Mouse (Mus musculus) 416B (cell line): ENCODE data around the gene Osgin1.
A peak's percentile ranks its signal among the peaks of the same experiment; 100 is the strongest.

Source experiments
- DNase-seq: peaks from one replicate; pipeline ENCODE4 v3.0.0; 2011; ENCODE audit warnings: low read depth

The Osgin1 gene

DNA sequence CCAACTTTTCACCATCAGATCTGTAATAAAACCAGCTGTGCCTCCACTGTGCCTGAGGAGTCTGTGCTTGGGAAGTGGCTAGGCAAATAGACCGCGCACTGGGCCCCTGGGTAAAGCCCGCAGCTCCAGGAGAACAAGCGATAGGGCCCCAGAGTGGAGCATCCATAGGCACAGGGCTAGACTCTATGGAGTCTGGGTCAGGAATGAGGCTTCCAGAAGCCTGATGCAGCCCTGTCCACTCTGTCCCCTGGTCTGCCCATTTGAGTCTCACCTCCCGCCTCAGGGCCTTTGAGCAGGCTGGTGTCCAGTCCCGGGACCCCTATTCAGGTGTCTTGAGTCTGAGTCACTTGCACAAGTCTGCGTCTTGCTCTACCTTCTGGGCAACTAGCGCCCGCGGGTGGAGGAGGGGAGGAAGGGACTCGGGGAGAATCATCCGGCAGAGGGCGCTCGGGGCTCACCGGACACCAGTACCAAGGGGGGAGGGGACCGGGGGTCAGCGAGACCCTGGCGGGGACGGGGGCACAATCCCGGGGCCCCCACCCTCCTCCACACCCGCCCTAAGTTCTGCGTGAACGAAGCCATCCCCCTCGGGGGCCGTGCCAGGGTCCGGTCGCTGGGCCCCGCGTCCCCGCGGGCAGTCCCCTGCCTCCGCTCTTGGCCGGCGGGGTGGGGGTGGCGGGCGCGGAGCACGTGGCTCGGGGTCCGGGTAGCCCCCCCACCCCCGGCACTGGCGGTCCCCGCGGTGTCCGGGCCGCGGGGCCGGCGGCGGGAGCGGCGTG, 12.5 kb downstream of the Osgin1 start, which contains the start of gene Necab2:
Necab2 (plus strand) TSS at position 509 of the 779 bp plus-strand sequence.
- no peak for DNase-seq

- no peak for DNase-seq
These were observed 13.3 kb downstream of the Osgin1 start for GRCm38 (mm10) chr8:119446990-119447780.

DNA sequence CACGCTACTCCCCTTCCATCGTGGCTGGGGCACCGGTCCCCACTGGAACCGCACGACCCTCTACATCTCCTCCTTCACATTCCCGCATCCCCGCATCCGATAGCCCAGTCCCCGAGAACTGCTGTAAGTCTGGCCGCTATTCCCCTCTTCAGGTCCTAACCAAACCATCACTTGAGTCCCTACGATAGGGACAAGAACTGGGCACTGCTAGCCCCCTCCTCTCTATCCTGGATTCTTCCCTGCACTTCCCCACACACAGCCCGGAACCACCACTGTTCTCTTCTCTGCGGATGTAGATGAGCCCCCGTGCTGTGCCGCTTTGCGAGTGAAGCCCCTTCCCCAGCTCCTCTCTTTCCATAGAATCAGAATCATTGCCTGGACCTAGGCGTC, 13.9 kb downstream of the Osgin1 start:
- no peak for DNase-seq

GRCm38 (mm10) chr8:119449627-119450026, 15.7 kb downstream of the Osgin1 start:
- DNase-seq: no peak

GRCm38 (mm10) chr8:119451131-119451530, 17.2 kb downstream of the Osgin1 start:
- peak; percentile 5 for DNase-seq

DNA sequence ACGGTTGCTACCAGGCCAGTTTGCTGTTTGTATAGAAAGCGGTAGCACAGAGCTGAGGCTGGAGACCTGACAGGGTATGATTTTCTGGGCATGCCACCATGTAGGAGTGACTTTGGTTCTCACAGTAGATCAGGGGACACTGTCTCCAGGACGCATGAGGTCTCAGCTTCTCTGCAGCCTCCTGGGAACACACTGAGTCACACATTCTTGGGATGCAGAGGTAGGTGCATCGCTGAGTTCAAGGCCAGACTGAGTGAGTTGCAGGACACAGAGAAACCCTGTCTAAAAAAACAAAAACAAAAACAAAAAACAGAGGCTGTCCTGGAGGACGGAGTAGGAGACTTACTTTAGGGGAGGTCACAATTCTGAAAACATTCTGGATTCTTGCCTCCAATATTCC, 19.0 kb downstream of the Osgin1 start:
- DNase-seq: no peak

DNA sequence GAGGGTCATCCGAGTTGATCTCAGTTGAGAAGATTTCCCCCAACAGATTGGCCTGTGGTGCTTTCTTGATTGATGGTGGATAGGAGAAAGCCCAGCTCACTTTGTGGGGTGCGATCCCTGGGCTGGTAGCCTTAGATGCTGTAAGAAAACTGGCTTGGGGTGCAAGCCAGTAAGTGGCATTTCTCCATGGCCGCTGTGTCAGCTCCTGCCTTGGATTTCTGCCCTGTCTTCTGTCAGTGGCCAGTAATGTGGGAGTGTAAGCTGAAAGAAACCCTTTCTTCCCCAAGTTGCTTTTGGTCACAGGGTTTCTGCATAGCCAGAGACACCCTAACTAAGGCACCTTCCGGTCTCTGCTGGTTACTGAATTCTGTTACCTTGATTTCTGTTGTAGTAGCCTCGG, 22.1 kb downstream of the Osgin1 start:
- DNase-seq: no peak

GRCm38 (mm10) chr8:119459724-119460123, 25.8 kb downstream of the Osgin1 start:
- no peak for DNase-seq

DNA sequence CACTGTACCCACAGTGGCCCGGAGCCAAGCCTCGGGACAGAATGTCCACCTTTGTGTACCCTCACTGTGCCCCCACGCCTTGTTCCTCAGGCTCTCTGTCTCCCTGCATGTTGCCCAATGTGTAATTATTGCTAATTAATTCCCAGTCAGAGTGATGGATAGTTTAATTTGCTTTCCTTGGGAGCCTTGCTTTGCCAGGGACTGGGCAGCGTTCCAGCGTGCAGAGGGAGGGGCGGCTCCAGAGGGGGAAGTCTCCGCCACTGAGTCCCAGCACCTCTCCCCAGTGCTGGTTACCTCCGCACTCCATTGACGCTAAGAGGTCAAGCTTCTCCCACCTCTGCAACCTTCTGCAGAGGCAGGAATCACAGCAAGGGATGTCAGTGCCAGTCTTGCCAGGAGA, 27.4 kb downstream of the Osgin1 start:
- DNase-seq: no peak

DNA sequence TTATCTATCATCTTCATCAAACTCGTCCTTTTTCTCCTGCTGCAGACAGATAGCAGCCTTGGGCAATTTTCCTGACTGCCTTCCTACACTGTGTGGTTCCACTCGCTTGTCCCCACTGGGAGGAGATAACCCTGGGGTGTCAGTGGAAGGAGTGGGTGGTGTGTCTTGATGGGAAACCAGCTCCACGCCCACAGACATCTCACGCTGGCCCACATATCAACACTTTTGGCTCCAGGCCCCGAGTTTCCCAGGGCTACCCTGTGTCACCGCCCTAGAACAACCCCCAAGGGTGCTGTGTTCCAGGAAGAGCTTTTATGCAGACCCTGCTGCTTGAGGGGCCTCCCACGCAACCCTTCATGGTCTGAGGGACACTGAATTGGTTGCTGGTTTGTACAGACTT, 29.8 kb downstream of the Osgin1 start:
- no peak for DNase-seq

DNA sequence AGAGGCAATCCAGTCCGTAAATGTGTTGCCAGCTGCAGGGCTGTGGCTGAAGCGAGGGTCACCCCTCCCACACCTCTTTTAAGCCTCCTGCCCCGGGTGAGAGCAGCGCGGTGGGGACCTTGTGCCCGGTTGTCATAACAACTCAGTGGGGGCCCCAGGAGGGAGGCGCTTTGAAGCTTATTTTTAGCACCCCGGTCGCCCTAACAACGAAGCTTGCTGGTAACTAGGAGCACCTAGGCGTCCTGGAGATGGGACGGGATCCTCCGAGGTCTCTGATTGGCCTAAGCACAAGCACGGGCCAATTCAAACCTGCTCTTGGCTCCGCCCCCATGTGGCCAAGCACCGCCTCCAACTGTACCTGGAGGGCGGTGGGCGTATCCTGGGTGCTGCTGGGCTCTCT, 32.2 kb downstream of the Osgin1 start:
- no peak for DNase-seq

DNA sequence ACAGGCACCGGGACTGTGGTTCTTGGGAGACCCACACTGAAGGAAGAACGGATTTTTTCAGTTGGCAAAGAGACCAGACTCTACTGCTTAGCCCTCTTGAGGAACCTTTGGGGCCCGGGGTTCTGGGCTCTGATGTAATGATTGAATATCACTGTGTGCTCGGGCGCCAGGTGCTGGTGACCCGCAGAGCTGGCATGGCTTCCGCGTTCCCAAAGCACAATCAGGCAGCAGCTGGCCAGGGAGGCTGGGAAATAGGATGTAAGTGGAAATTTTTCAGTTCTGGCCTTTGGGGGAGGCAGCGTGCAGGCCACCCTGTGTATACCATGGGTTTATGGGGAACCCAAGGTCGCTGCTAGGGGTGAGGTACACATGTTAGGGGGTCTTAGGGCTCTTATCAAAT, 32.9 kb downstream of the Osgin1 start:
- no peak for DNase-seq

GRCm38 (mm10) chr8:119468091-119468490, 34.2 kb downstream of the Osgin1 start:
- no peak for DNase-seq

DNA sequence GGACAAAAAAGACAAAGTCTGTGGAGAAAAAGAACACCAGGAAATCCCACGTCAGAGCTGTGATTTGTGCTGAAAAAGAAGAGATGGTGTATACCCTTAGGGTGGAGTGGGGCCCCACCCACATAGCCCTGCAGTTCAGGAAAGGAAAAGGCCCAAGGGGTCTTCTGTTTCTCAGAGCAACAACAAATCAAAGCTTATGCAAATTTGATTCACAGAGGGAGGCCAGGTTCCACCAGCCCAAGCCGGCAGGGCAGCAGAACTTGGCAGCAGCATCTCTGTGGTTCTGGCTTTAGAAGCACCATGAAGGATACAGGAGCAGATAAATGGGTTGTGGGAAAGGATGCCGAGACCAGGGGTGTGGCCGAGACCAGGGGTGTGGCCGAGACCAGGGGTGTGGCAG, 44.8 kb downstream of the Osgin1 start:
- DNase-seq: no peak

GRCm38 (mm10) chr8:119484145-119484896, 50.4 kb downstream of the Osgin1 start:
- DNase-seq: no peak

GRCm38 (mm10) chr8:119487093-119487492, 53.2 kb downstream of the Osgin1 start:
- no peak for DNase-seq
